ENCODE assay signal across 8 mouse cellular contexts in genomic region chr9:108049561-108050251, GRCm38 (mm10). TPM values are rescaled to one million over a fixed set of nuclear protein-coding genes. Genes with fewer than 3 reads are reported as not detected.
A peak's percentile ranks its signal among the peaks of the same experiment; 100 is the strongest.
DNase-seq lines count a peak whose midpoint lies in the region; ATAC-seq lines count a peak whose summit lies in the region.

No protein-coding gene starts in this region.

- DNase-seq in heart, adult 11 months, result no peak
- no peak for DNase-seq in embryonic facial prominence, embryonic 14.5 days (ENCODE audit: low spot score)
- no peak for DNase-seq in embryo, embryonic 11 days
- no peak for DNase-seq in frontal cortex, adult 2 months (ENCODE audit: extremely low spot score in 1 of 2, low spot score in 1 of 2)

- H3K27me3 ChIP-seq in heart, embryonic 11.5 days (ENCODE audit: control insufficient read depth, insufficient read depth, low read length), result no peaks in the 10 kb centered on the region
- no peaks in the 10 kb centered on the region for H3K27me3 ChIP-seq in embryonic facial prominence, embryonic 14.5 days (replicated peaks; ENCODE audit: control insufficient read depth, insufficient read depth, low read length)
- H3K27me3 ChIP-seq in limb, embryonic 13.5 days, result no peaks in the 10 kb centered on the region
- no peaks in the 10 kb centered on the region for H3K27me3 ChIP-seq in stomach, embryonic 15.5 days (replicated peaks)

- ATAC-seq in heart, embryonic 11.5 days (replicated peaks; ENCODE audit: insufficient number of reproducible peaks, low FRiP score, low TSS enrichment), result no peak
- peak; percentile 12 for ATAC-seq in CD4-positive, CD25-positive, alpha-beta regulatory T cell, adult 4 months
- no peak for ATAC-seq in embryonic facial prominence, embryonic 14.5 days (ENCODE audit: low read depth)
- peak; percentile 7; the same call in 1 of the 2 replicates for ATAC-seq in limb, embryonic 13.5 days (ENCODE audit: low FRiP score, low read depth)
- ATAC-seq in stomach, embryonic 15.5 days (ENCODE audit: insufficient read depth, low FRiP score, low read depth), result no peak

- WGBS in heart, embryonic 11.5 days (ENCODE audit: insufficient replicate concordance), result 35% methylated on average over 15 of the region's 15 CpGs
- 44% methylated on average over 15 of the region's 15 CpGs for WGBS in embryonic facial prominence, embryonic 14.5 days
- 42% methylated on average over 15 of the region's 15 CpGs for WGBS in limb, embryonic 13.5 days
- 40% methylated on average over 15 of the region's 15 CpGs for WGBS in stomach, embryonic 15.5 days

- H3K36me3 ChIP-seq in heart, embryonic 11.5 days (ENCODE audit: control insufficient read depth, insufficient read depth, low read length), result peaks cover 33% of the 10 kb centered on the region
- H3K36me3 ChIP-seq in embryonic facial prominence, embryonic 14.5 days (ENCODE audit: control insufficient read depth, insufficient read depth, low read length), result peaks cover 66% of the 10 kb centered on the region
- peaks cover 69% of the 10 kb centered on the region for H3K36me3 ChIP-seq in limb, embryonic 13.5 days
- peaks cover 29% of the 10 kb centered on the region for H3K36me3 ChIP-seq in stomach, embryonic 15.5 days

- H3K9ac ChIP-seq in heart, embryonic 11.5 days (ENCODE audit: low read depth, low read length), result peak overlapping the region; percentile 79
- peak overlapping the region; percentile 89 for H3K9ac ChIP-seq in embryonic facial prominence, embryonic 14.5 days (ENCODE audit: low read depth, low read length)
- H3K9ac ChIP-seq in limb, embryonic 13.5 days, result peak overlapping the region; percentile 83
- peak overlapping the region; percentile 68 for H3K9ac ChIP-seq in stomach, embryonic 15.5 days

- 0 out of 2 replicates have a peak overlapping the region, but pooled peaks have one; percentile 23 for H3K27ac ChIP-seq in heart, embryonic 11.5 days (ENCODE audit: low read depth, low read length)
- H3K27ac ChIP-seq in embryonic facial prominence, embryonic 14.5 days (replicated peaks; ENCODE audit: low read depth, low read length), result peak overlapping the region; percentile 86
- H3K27ac ChIP-seq in limb, embryonic 13.5 days, result no peak overlapping the region; the same call in 1 of the 2 replicates
- peak overlapping the region; percentile 81 for H3K27ac ChIP-seq in stomach, embryonic 15.5 days

- H3K4me3 ChIP-seq in heart, embryonic 11.5 days (ENCODE audit: low read depth, low read length), result peak overlapping the region; percentile 76
- H3K4me3 ChIP-seq in embryonic facial prominence, embryonic 14.5 days (ENCODE audit: low read depth, low read length), result peak overlapping the region; percentile 80
- peak overlapping the region; percentile 81 for H3K4me3 ChIP-seq in limb, embryonic 13.5 days
- H3K4me3 ChIP-seq in stomach, embryonic 15.5 days (replicated peaks), result peak overlapping the region; percentile 66

- peaks cover 34% of the 10 kb centered on the region for H3K4me1 ChIP-seq in heart, embryonic 11.5 days (ENCODE audit: control insufficient read depth, insufficient read depth, low read length)
- 0 out of 2 replicates have a peak, but pooled peaks cover 11% of the 10 kb centered on the region for H3K4me1 ChIP-seq in embryonic facial prominence, embryonic 14.5 days (ENCODE audit: control insufficient read depth, insufficient read depth, low read length)
- peaks cover 38% of the 10 kb centered on the region for H3K4me1 ChIP-seq in limb, embryonic 13.5 days
- peaks cover 33% of the 10 kb centered on the region for H3K4me1 ChIP-seq in stomach, embryonic 15.5 days

- H3K4me2 ChIP-seq in heart, embryonic 11.5 days, result peak overlapping the region; percentile 73
- peak overlapping the region; percentile 66 for H3K4me2 ChIP-seq in embryonic facial prominence, embryonic 14.5 days (ENCODE audit: low read depth, low read length)
- H3K4me2 ChIP-seq in limb, embryonic 13.5 days (replicated peaks), result peak overlapping the region; percentile 92
- H3K4me2 ChIP-seq in stomach, embryonic 15.5 days, result peak overlapping the region; percentile 81

- no peaks in the 10 kb centered on the region for H3K9me3 ChIP-seq in heart, embryonic 11.5 days (replicated peaks; ENCODE audit: control insufficient read depth, low read length)
- no peaks in the 10 kb centered on the region for H3K9me3 ChIP-seq in embryonic facial prominence, embryonic 14.5 days (ENCODE audit: control insufficient read depth, low read length)
- H3K9me3 ChIP-seq in limb, embryonic 13.5 days, result no peaks in the 10 kb centered on the region
- no peaks in the 10 kb centered on the region for H3K9me3 ChIP-seq in stomach, embryonic 15.5 days

RNA-seq across cellular contexts. Expression of gene Gmppb, which starts 0.7 kb away (rescaled TPM):
- polyA plus RNA-seq in heart, embryonic 11.5 days (2014; fragmentation: Nextera tagmentation; extraction: Ambion mirVana), result 24.0 and 24.5 TPM in 2 replicates
- 10 to 100 TPM; 18.0 to 25.0 TPM for polyA plus RNA-seq in CD4-positive, CD25-positive, alpha-beta regulatory T cell, adult 4 months (2017; shearing (Covaris generic))
- polyA plus RNA-seq in embryonic facial prominence, embryonic 14.5 days (2014; fragmentation: Nextera tagmentation; extraction: Ambion mirVana), result 36.6 and 37.0 TPM in 2 replicates
- 34.1 and 36.2 TPM in 2 replicates for polyA plus RNA-seq in limb, embryonic 13.5 days (2015; fragmentation: Nextera tagmentation; extraction: Ambion mirVana)
- 45.2 and 48.4 TPM in 2 replicates for polyA plus RNA-seq in stomach, embryonic 15.5 days (2015; fragmentation: Nextera tagmentation; extraction: Ambion mirVana)
- polyA plus RNA-seq in frontal cortex, adult 2 months (2012; rRNA removed), result 13.7 and 37.5 TPM in 2 replicates

RNA-seq across cellular contexts. Expression of gene Amigo3, which starts 3.3 kb away (rescaled TPM):
- 1.1 and 1.9 TPM in 2 replicates for polyA plus RNA-seq in heart, embryonic 11.5 days (2014; fragmentation: Nextera tagmentation; extraction: Ambion mirVana)
- polyA plus RNA-seq in CD4-positive, CD25-positive, alpha-beta regulatory T cell, adult 4 months (2017; shearing (Covaris generic)), result 1 to 10 TPM; 2.0 to 2.8 TPM
- 4.1 and 4.6 TPM in 2 replicates for polyA plus RNA-seq in embryonic facial prominence, embryonic 14.5 days (2014; fragmentation: Nextera tagmentation; extraction: Ambion mirVana)
- 3.1 and 4.4 TPM in 2 replicates for polyA plus RNA-seq in limb, embryonic 13.5 days (2015; fragmentation: Nextera tagmentation; extraction: Ambion mirVana)
- 3.5 and 3.6 TPM in 2 replicates for polyA plus RNA-seq in stomach, embryonic 15.5 days (2015; fragmentation: Nextera tagmentation; extraction: Ambion mirVana)
- polyA plus RNA-seq in frontal cortex, adult 2 months (2012; rRNA removed), result 1.4 and 1.6 TPM in 2 replicates

RNA-seq across cellular contexts. Expression of gene Mst1, which starts 30.5 kb away (rescaled TPM):
- polyA plus RNA-seq in heart, embryonic 11.5 days (2014; fragmentation: Nextera tagmentation; extraction: Ambion mirVana), result 1.4 and 1.8 TPM in 2 replicates
- 1 to 10 TPM; 1.4 to 1.5 TPM for polyA plus RNA-seq in CD4-positive, CD25-positive, alpha-beta regulatory T cell, adult 4 months (2017; shearing (Covaris generic))
- 0.89 and 1.5 TPM in 2 replicates for polyA plus RNA-seq in embryonic facial prominence, embryonic 14.5 days (2014; fragmentation: Nextera tagmentation; extraction: Ambion mirVana)
- polyA plus RNA-seq in limb, embryonic 13.5 days (2015; fragmentation: Nextera tagmentation; extraction: Ambion mirVana), result 0.20 and 0.51 TPM in 2 replicates
- 5.2 and 7.9 TPM in 2 replicates for polyA plus RNA-seq in stomach, embryonic 15.5 days (2015; fragmentation: Nextera tagmentation; extraction: Ambion mirVana)
- polyA plus RNA-seq in frontal cortex, adult 2 months (2012; rRNA removed), result 0.04 and 0.19 TPM in 2 replicates

RNA-seq across cellular contexts. Expression of gene Rnf123, which starts 33.4 kb away (rescaled TPM):
- polyA plus RNA-seq in heart, embryonic 11.5 days (2014; fragmentation: Nextera tagmentation; extraction: Ambion mirVana), result 23.4 and 27.2 TPM in 2 replicates
- 10 to 100 TPM; 68.1 to 87.9 TPM for polyA plus RNA-seq in CD4-positive, CD25-positive, alpha-beta regulatory T cell, adult 4 months (2017; shearing (Covaris generic))
- 22.9 and 30.2 TPM in 2 replicates for polyA plus RNA-seq in embryonic facial prominence, embryonic 14.5 days (2014; fragmentation: Nextera tagmentation; extraction: Ambion mirVana)
- 31.2 and 35.2 TPM in 2 replicates for polyA plus RNA-seq in limb, embryonic 13.5 days (2015; fragmentation: Nextera tagmentation; extraction: Ambion mirVana)
- 27.5 and 32.7 TPM in 2 replicates for polyA plus RNA-seq in stomach, embryonic 15.5 days (2015; fragmentation: Nextera tagmentation; extraction: Ambion mirVana)
- polyA plus RNA-seq in frontal cortex, adult 2 months (2012; rRNA removed), result 87.8 and 92.0 TPM in 2 replicates

RNA-seq across cellular contexts. Expression of gene Apeh, which starts 44.7 kb away (rescaled TPM):
- 64.5 and 70.7 TPM in 2 replicates for polyA plus RNA-seq in heart, embryonic 11.5 days (2014; fragmentation: Nextera tagmentation; extraction: Ambion mirVana)
- 10 to 100 TPM; 52.2 to 70.5 TPM for polyA plus RNA-seq in CD4-positive, CD25-positive, alpha-beta regulatory T cell, adult 4 months (2017; shearing (Covaris generic))
- polyA plus RNA-seq in embryonic facial prominence, embryonic 14.5 days (2014; fragmentation: Nextera tagmentation; extraction: Ambion mirVana), result 39.9 and 48.6 TPM in 2 replicates
- 42.5 and 47.3 TPM in 2 replicates for polyA plus RNA-seq in limb, embryonic 13.5 days (2015; fragmentation: Nextera tagmentation; extraction: Ambion mirVana)
- 73.7 and 76.1 TPM in 2 replicates for polyA plus RNA-seq in stomach, embryonic 15.5 days (2015; fragmentation: Nextera tagmentation; extraction: Ambion mirVana)
- polyA plus RNA-seq in frontal cortex, adult 2 months (2012; rRNA removed), result 32.7 and 32.9 TPM in 2 replicates

Comparison
In these comparisons a context has a peak if more than half of its experiments do, and no peak if none do; other contexts are left out.
1. ATAC-seq: peak in CD4-positive, CD25-positive, alpha-beta regulatory T cell, adult 4 months (single experiment) and limb, embryonic 13.5 days (single experiment); none in heart, embryonic 11.5 days (single experiment), embryonic facial prominence, embryonic 14.5 days (single experiment) and stomach, embryonic 15.5 days (single experiment).
2. Peak in every context shown above with its lines, with median percentiles within 50 percentile points of each other: H3K4me2 ChIP-seq, H3K4me3 ChIP-seq and H3K9ac ChIP-seq.